Mouse (Mus musculus) lung, postnatal 0 days (tissue): Measurements from ENCODE around the gene Ap3b2.

ENCODE experiments used
- CTCF ChIP-seq: IDR thresholded peaks from 2 replicates; pipeline ENCODE4 v1.5.1; 2016; ENCODE audit warnings: antibody characterized with exemption, mild to moderate bottlenecking
- EP300 ChIP-seq: IDR thresholded peaks from 2 replicates; pipeline ENCODE4 v1.6.1; 2016; ENCODE audit warnings: antibody characterized with exemption, mild to moderate bottlenecking, control low read depth

GRCm38 (mm10) chr7:81498181-81498580 is 4.5 kb upstream of the Ap3b2 start, which contains the start of gene BC048679:
- TF ChIP-seq CTCF (no peak), EP300 (no peak)
